Mouse (Mus musculus) limb, embryonic 11.5 days (tissue): ENCODE data around the gene Slc4a8. TPM values are rescaled to one million over a fixed set of nuclear protein-coding genes. Genes with fewer than 3 reads are reported as not detected.

ENCODE experiments used
- ATAC-seq: fragments of 200-750 bp; cut with Nextera tagmentation; 2 replicates; pipeline ENCODE4 v1.8.0; 2017; ENCODE audit warnings: low read depth; ENCODE audit not compliant: insufficient number of reproducible peaks, low FRiP score, low TSS enrichment
- DNase-seq: peaks from one replicate; pipeline ENCODE4 v3.0.0-alpha.2; 2015; ENCODE audit warnings: low spot score
- H3K27ac ChIP-seq: fragments of 300-500 bp; sonication (generic); replicated peaks from 2 replicates; pipeline ENCODE4 v1.5.1; 2014; ENCODE audit warnings: low read depth, mild to moderate bottlenecking, low read length
- H3K27me3 ChIP-seq: fragments of 300-500 bp; sonication (generic); 2 replicates; pipeline ENCODE4 v1.6.1; 2014; ENCODE audit warnings: mild to moderate bottlenecking, low read length, mixed read lengths; ENCODE audit not compliant: control insufficient read depth, insufficient read depth
- H3K36me3 ChIP-seq: fragments of 300-500 bp; sonication (generic); 2 replicates; pipeline ENCODE4 v1.6.1; 2014; ENCODE audit warnings: mild to moderate bottlenecking, low read length, moderate library complexity, mixed read lengths; ENCODE audit not compliant: control insufficient read depth, insufficient read depth
- H3K4me1 ChIP-seq: fragments of 300-500 bp; sonication (generic); 2 replicates; pipeline ENCODE4 v1.6.1; 2014; ENCODE audit warnings: low read length, mixed read lengths; ENCODE audit not compliant: control insufficient read depth, insufficient read depth
- H3K4me2 ChIP-seq: fragments of 300-500 bp; sonication (generic); 2 replicates; pipeline ENCODE4 v1.6.1; 2014; ENCODE audit warnings: low read depth, mild to moderate bottlenecking, moderate library complexity; ENCODE audit not compliant: severe bottlenecking
- H3K4me3 ChIP-seq: fragments of 300-500 bp; sonication (generic); 2 replicates; pipeline ENCODE4 v1.5.1; 2014; ENCODE audit warnings: low read depth, low read length
- H3K9ac ChIP-seq: fragments of 300-500 bp; sonication (generic); 2 replicates; pipeline ENCODE4 v1.6.1; 2014; ENCODE audit warnings: mild to moderate bottlenecking, low read length
- H3K9me3 ChIP-seq: fragments of 300-500 bp; sonication (generic); 2 replicates; pipeline ENCODE4 v1.6.1; 2016; ENCODE audit warnings: low read length; ENCODE audit not compliant: control insufficient read depth
- WGBS: fragments of 180-500 bp; shearing (Covaris S2); extraction: QIAGEN DNeasy Blood & Tissue Kit; methylation state at CpG from one replicate; pipeline ENCODE4 v1.1.7; 2014; 5-methylcytosine and 5-hydroxymethylcytosine counted together
- polyA plus RNA-seq: library from polyadenylated mRNA; unstranded; fragments of >200 nt; fragmentation: Nextera tagmentation; extraction: Ambion mirVana; gene quantifications from 2 replicates; pipeline ENCODE4 v1.2.1, GENCODE M21; 2014

Slc4a8 gene
- polyA plus RNA-seq, 1 experiment from 2014 or later, result 6.6 TPM

DNA sequence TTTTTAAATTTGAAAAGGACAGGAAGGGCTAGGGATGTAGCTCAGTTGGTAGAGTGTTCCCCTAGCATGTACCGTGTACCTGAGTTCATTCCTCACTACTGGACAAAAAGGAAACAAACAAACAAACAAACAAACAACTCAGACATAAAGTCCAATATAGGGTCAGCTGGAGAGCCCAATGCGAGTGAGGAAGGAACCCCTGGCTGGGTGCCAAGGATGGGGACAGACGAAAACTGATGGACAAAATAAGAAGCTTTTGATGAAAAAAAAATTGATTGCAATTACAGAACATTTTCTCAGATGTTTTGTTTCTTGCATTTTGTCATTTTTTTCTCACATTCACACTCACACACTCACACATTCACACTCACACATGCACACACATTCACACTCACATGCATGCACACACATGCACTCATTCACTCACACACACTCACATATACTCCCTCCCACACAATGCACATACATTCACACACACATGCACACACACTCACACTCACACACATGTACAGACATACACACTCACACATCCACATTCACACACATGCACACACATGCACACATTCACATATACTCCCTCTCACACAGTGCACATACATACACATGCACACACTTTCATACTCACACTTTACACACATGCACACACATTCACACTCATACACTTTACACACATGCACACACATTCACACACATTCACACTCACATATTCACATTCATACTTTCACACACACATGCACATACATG lies 5.5 kb upstream of the Slc4a8 start:
- Histone ChIP-seq H3K9ac (no peak overlapping the region), H3K9me3 (no peaks in the 10 kb centered on the region), H3K27ac (no peak overlapping the region), H3K27me3 (no peaks in the 10 kb centered on the region), H3K4me3 (no peak overlapping the region), H3K36me3 (no peaks in the 10 kb centered on the region), H3K4me1 (peaks cover under 1% of the 10 kb centered on the region; the same call in 1 of the 2 replicates), H3K4me2 (no peak overlapping the region)
- DNase-seq (no peak), ATAC-seq (no peak)
- WGBS, result 81% methylated on average over 3 of the region's 3 CpGs

DNA sequence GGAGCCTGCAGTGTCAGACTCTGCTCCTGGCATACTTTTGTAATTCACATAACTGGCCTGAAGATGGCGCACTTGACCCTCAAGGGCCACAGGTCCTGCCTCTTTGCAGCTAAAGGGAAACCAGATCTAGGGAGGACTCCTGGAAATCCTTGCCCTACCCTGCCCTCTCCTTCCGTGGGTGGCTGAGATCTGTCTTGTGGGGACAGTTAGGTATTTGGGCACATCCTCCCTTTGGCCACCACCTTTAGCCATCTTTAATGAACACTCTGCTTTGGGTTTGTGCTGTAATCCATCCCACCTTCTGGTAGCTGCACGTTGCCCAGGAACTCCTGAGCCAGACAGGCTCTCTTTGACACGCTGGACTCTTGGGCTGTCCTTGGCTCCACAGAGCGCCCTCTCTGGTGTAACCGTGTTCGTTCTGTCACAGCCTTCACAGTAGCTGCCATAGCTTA lies 4.0 kb upstream of the Slc4a8 start:
- ATAC-seq (no peak), DNase-seq (peak; percentile 83)
- H3K4me1 ChIP-seq, result peaks cover 4% of the 10 kb centered on the region; the same call in 1 of the 2 replicates
- no peaks in the 10 kb centered on the region for H3K9me3 ChIP-seq
- H3K9ac ChIP-seq, result no peak overlapping the region
- 3% methylated on average over 7 of the region's 7 CpGs for WGBS
- no peak overlapping the region for H3K4me3 ChIP-seq
- no peak overlapping the region for H3K27ac ChIP-seq
- H3K36me3 ChIP-seq, result no peaks in the 10 kb centered on the region
- H3K27me3 ChIP-seq, result no peaks in the 10 kb centered on the region
- no peak overlapping the region for H3K4me2 ChIP-seq

DNA sequence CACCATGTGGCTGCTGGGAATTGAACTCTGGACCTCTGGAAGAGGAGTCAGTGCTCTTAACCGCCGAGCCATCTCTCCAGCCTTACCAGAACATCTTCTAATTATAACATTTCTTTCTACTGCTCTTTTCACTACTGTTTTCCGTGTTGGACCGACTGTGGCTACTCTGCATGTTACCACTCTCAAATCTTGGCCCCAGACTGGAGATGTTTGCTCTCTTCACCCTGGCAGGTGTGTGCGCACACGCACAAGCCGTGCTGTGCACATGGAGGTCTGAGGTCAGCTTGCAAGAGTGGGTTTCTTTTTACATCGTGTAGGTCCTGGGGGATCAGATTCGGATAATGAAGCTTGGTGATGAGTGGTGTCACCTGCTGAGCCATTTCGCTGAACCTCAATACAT lies 2.3 kb upstream of the Slc4a8 start:
- DNase-seq, result no peak
- Histone ChIP-seq H3K27ac (no peak overlapping the region), H3K4me1 (peaks cover 8% of the 10 kb centered on the region; the same call in 1 of the 2 replicates), H3K4me2 (no peak overlapping the region), H3K9ac (no peak overlapping the region), H3K9me3 (no peaks in the 10 kb centered on the region), H3K4me3 (no peak overlapping the region), H3K36me3 (no peaks in the 10 kb centered on the region), H3K27me3 (no peaks in the 10 kb centered on the region)
- WGBS, result 91% methylated on average over 10 of the region's 10 CpGs
- no peak for ATAC-seq

DNA sequence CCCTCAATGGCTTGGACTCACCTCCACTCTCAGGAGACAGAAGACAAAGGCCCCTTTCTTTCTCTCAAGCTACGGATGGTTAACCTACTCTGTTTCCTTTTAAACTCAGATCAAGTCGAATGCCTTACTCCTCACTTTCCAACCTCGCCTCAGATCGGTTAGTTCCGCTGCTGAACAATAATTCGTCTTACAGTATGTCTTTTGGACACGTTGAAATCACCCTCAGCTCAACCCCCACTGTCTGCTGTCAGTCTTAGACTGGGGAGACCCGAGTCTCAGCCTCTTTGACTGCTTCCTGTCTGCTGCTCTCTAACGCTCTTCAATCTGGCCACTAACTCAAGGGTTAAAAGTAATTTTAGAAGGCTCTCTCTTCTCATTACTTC lies 520 bp upstream of the Slc4a8 start:
- H3K9ac ChIP-seq, result no peak overlapping the region
- peak overlapping the region; percentile 42 for H3K4me3 ChIP-seq
- H3K9me3 ChIP-seq, result no peaks in the 10 kb centered on the region
- H3K4me1 ChIP-seq, result peaks cover 8% of the 10 kb centered on the region; the same call in 1 of the 2 replicates
- ATAC-seq, result no peak
- DNase-seq, result peak; percentile 32
- no peaks in the 10 kb centered on the region for H3K27me3 ChIP-seq
- WGBS, result 26% methylated on average over 9 of the region's 9 CpGs
- no peaks in the 10 kb centered on the region for H3K36me3 ChIP-seq
- peak overlapping the region; percentile 64; the same call in 1 of the 2 replicates for H3K27ac ChIP-seq
- H3K4me2 ChIP-seq, result peak overlapping the region; percentile 56

DNA sequence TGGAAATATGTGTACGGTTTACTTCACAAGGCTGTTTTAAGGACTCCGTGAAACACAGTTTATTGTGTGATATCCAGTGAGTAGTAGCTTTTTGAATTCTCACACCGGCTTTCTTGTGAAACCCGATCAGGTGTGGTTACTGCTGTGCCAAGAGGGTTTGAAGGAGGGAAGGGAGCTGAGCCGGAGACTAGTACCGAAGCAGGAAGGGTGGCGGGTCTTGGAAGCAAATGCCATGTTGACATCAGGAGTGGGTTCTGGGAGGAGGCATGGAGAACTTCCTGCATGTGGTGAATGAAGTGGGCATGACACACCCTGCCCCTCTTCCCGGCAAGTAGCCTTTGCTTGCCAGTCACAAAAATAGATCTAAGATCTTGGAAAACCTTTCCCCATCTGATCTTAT lies 1.1 kb downstream of the Slc4a8 start:
- H3K9me3 ChIP-seq, result no peaks in the 10 kb centered on the region
- H3K9ac ChIP-seq, result no peak overlapping the region
- H3K27ac ChIP-seq, result no peak overlapping the region
- H3K4me2 ChIP-seq, result peak overlapping the region; percentile 56
- no peak for ATAC-seq
- H3K36me3 ChIP-seq, result no peaks in the 10 kb centered on the region
- DNase-seq, result no peak
- H3K4me3 ChIP-seq, result peak overlapping the region; percentile 42
- 45% methylated on average over 8 of the region's 8 CpGs for WGBS
- peaks cover 8% of the 10 kb centered on the region; the same call in 1 of the 2 replicates for H3K4me1 ChIP-seq
- H3K27me3 ChIP-seq, result no peaks in the 10 kb centered on the region

DNA sequence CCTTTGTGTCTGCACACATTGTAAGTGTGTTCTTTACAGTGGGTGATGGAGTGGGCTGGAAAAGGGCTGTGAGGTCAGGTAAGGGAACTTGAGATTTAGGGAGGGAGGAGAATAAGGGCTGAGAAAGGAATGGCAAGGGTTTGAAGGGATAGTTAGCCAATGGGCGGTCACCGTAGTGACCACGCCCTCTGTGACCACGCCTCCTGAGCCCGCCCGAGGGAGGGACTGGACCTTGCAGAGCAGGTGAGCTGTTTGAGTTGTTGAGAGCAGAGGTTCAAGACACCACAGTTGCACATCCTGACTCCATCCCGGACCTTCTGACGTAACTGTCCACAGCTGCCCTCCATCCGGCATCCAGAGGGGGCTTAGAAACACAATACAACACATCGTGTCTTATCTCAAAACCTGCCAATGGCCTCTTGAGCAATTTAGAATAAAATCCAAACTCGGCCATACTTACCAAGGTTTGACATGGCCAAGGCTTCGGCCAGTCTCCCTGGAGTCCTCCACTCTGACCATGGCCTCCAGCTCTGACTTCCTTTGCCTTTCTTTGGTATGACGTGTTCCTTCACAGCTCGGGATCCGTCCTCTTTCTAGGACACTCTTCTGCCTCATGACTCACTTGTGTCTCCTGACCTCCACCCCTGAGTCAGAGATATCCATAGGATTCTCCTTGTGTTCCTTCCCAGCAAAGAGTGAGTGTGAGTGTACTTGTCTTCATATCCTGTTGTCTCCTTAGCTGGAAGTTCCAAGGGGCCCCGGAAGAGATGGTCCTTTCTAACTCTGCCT lies 2.8 kb downstream of the Slc4a8 start:
- Histone ChIP-seq H3K27ac (no peak overlapping the region), H3K4me2 (no peak overlapping the region), H3K4me3 (no peak overlapping the region), H3K9ac (no peak overlapping the region), H3K36me3 (no peaks in the 10 kb centered on the region), H3K9me3 (no peaks in the 10 kb centered on the region), H3K4me1 (peaks cover 8% of the 10 kb centered on the region; the same call in 1 of the 2 replicates), H3K27me3 (no peaks in the 10 kb centered on the region)
- DNase-seq, result no peak
- ATAC-seq, result no peak
- 77% methylated on average over 16 of the region's 16 CpGs for WGBS

DNA sequence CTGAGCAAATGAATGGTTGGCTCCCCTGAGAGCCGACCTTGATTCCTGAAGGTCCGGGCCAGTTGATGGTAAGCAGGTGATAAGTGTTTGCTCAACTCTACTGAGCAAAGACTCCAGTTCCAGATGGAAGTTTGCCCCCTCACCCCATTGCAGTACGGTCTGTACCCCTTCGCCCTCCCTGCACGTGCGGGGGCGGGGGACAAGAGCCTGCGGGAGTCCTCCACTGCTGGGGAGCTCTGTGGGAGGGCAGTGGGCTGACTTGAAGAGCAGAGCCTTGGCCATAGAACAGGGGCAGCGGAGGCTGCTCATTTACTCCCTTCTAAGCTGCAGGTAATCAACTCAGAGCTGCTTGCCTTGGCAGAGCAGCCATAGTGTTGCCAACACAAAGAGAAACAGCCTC lies 5.3 kb downstream of the Slc4a8 start:
- H3K27ac ChIP-seq, result no peak overlapping the region
- 84% methylated on average over 9 of the region's 9 CpGs for WGBS
- H3K4me2 ChIP-seq, result no peak overlapping the region
- no peak overlapping the region for H3K4me3 ChIP-seq
- DNase-seq (no peak), ATAC-seq (no peak)
- H3K27me3 ChIP-seq, result no peaks in the 10 kb centered on the region
- H3K9me3 ChIP-seq, result no peaks in the 10 kb centered on the region
- H3K4me1 ChIP-seq, result 0 out of 2 replicates have a peak, but pooled peaks cover 5% of the 10 kb centered on the region
- H3K9ac ChIP-seq, result no peak overlapping the region; the same call in 1 of the 2 replicates
- H3K36me3 ChIP-seq, result no peaks in the 10 kb centered on the region

DNA sequence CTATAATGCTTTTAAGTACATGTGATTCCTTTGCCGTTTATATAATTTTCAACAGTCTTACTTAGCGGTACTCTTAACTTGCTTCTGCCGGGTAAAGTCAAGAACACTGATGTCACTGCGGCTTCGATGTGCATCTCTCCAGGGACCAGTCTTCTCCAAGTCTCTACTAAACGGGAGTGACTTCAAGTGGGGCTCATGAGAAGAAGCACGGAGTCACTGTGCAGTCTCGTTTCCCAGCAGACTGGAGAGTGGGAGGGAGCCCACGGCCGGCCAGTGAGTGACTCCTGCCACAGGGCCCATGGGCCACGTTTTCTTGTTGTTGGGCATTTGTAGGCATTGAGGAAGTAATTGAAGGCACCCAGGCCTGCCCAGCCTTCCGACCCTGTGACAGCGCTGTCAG lies 6.3 kb downstream of the Slc4a8 start:
- no peak overlapping the region for H3K4me2 ChIP-seq
- H3K36me3 ChIP-seq, result no peaks in the 10 kb centered on the region
- ATAC-seq, result no peak
- 0 out of 2 replicates have a peak, but pooled peaks cover under 1% of the 10 kb centered on the region for H3K4me1 ChIP-seq
- H3K27ac ChIP-seq, result no peak overlapping the region
- DNase-seq, result no peak
- no peak overlapping the region for H3K4me3 ChIP-seq
- H3K27me3 ChIP-seq, result no peaks in the 10 kb centered on the region
- no peak overlapping the region for H3K9ac ChIP-seq
- no peaks in the 10 kb centered on the region for H3K9me3 ChIP-seq
- WGBS, result 87% methylated on average over 13 of the region's 13 CpGs
